Mouse (Mus musculus): Measurements from ENCODE around the gene Fbxw15.

GRCm38 (mm10) chr9:109552483-109552882, 15.6 kb downstream of the Fbxw15 start:
- TF ChIP-seq CTCF (IDR thresholded peaks at IDR 0.05; ENCODE audit: low read depth), result no peak
- TF ChIP-seq EP300 (IDR thresholded peaks at IDR 0.05; ENCODE audit: low read depth), result no peak

All from liver, embryonic 14.5 days (tissue).